Mouse (Mus musculus): ENCODE results near the gene Pde10a.

Pde10a gene

GRCm38 (mm10) chr17:8899212-8899611, 374.0 kb downstream of the Pde10a start:
- DNase-seq = no peak

- DNase-seq = no peak
These were observed 378.5 kb downstream of the Pde10a start for GRCm38 (mm10) chr17:8903555-8904283.

- DNase-seq = no peak
These were observed 385.4 kb downstream of the Pde10a start for GRCm38 (mm10) chr17:8910571-8910970.

- no peak for DNase-seq
These were observed 387.8 kb downstream of the Pde10a start for GRCm38 (mm10) chr17:8912933-8913332.

- DNase-seq = no peak
These were observed 390.5 kb downstream of the Pde10a start for GRCm38 (mm10) chr17:8915693-8916092.

- DNase-seq = no peak
These were observed 397.9 kb downstream of the Pde10a start for GRCm38 (mm10) chr17:8923074-8923473.

GRCm38 (mm10) chr17:8923727-8924126, 398.6 kb downstream of the Pde10a start:
- DNase-seq = no peak

GRCm38 (mm10) chr17:8925819-8926383, 400.7 kb downstream of the Pde10a start:
- no peak for DNase-seq

GRCm38 (mm10) chr17:8928560-8928959, 403.4 kb downstream of the Pde10a start:
- DNase-seq = peak; percentile 15

- DNase-seq = no peak
These were observed 404.5 kb downstream of the Pde10a start for GRCm38 (mm10) chr17:8929636-8930035.

GRCm38 (mm10) chr17:8935604-8936003, 410.4 kb downstream of the Pde10a start:
- peak; percentile 17 for DNase-seq

- DNase-seq = peak; percentile 47
These were observed 411.4 kb downstream of the Pde10a start for GRCm38 (mm10) chr17:8936603-8937002.

- no peak for DNase-seq
These were observed 426.4 kb downstream of the Pde10a start for GRCm38 (mm10) chr17:8951588-8951987.

GRCm38 (mm10) chr17:8952951-8953350, 427.8 kb downstream of the Pde10a start:
- no peak for DNase-seq

GRCm38 (mm10) chr17:8958125-8958524, 433.0 kb downstream of the Pde10a start:
- DNase-seq = no peak

GRCm38 (mm10) chr17:8960386-8960785, 435.2 kb downstream of the Pde10a start:
- no peak for DNase-seq

- DNase-seq = no peak
These were observed 435.9 kb downstream of the Pde10a start for GRCm38 (mm10) chr17:8961097-8961496.

- no peak for DNase-seq
These were observed 436.5 kb downstream of the Pde10a start for GRCm38 (mm10) chr17:8961644-8962043.

GRCm38 (mm10) chr17:8965177-8965576, 440.0 kb downstream of the Pde10a start:
- no peak for DNase-seq

- no peak for DNase-seq
These were observed 447.1 kb downstream of the Pde10a start for GRCm38 (mm10) chr17:8972152-8972854.

GRCm38 (mm10) chr17:8973331-8973730, 448.2 kb downstream of the Pde10a start:
- DNase-seq = no peak

GRCm38 (mm10) chr17:8974423-8974822, 449.3 kb downstream of the Pde10a start:
- DNase-seq = peak; percentile 21

GRCm38 (mm10) chr17:8974823-8975397, 449.7 kb downstream of the Pde10a start:
- no peak for DNase-seq

- DNase-seq = no peak
These were observed 451.6 kb downstream of the Pde10a start for GRCm38 (mm10) chr17:8976745-8977144.
